8 mouse cellular contexts compared by ENCODE assay signal in genomic region chr10:63244746-63245145, GRCm38 (mm10). TPM values are rescaled to one million over a fixed set of nuclear protein-coding genes. Genes with fewer than 3 reads are reported as not detected.
DNase-seq lines count a peak whose midpoint lies in the region; ATAC-seq and TF ChIP-seq lines count a peak whose summit lies in the region.

No protein-coding gene starts in this region.

- CTCF ChIA-PET in Patski (lab: Charles Lee) = interaction anchor here (1.0 to 2.1 kb wide), 5 partner anchors 9 to 88 kb away, joined by 3 to 7 read pairs (median 4); no protein-coding TSS in a partner anchor

- WGBS in intestine, embryonic 15.5 days = 10% methylated on average over 5 of the region's 5 CpGs
- WGBS in lung, adult 2 months = 16% methylated on average over 5 of the region's 5 CpGs

- no peak for ATAC-seq in Patski
- peak; percentile 40; the same call in 1 of the 2 replicates for ATAC-seq in erythroid progenitor cell, adult 5-6 weeks (replicated peaks; ENCODE audit: low FRiP score, poor library complexity, severe bottlenecking)
- no peak for ATAC-seq in intestine, embryonic 15.5 days

- in situ Hi-C loops in Patski (cut with MboI; ENCODE audit: low pct_unique_long_range_greater_than_20kb) = no loop called here

- H3K27ac ChIP-seq in intestine, embryonic 15.5 days = no peak overlapping the region

- H3K9me3 ChIP-seq in intestine, embryonic 15.5 days = no peaks in the 10 kb centered on the region

- POLR2A ChIA-PET in Patski (lab: Charles Lee) = interaction anchor here (0.6 kb wide), 1 partner anchor 592 kb away, joined by 5 read pairs; no protein-coding TSS in a partner anchor

- H3K4me3 ChIP-seq in intestine, embryonic 15.5 days (replicated peaks) = peak overlapping the region; percentile 81
- H3K4me3 ChIP-seq in lung, adult 2 months (replicated peaks; ENCODE audit: extremely low read depth, low read depth, low read length) = peak overlapping the region; percentile 94

- H3K4me2 ChIP-seq in intestine, embryonic 15.5 days (replicated peaks) = peak overlapping the region; percentile 53

- H3K4me1 ChIP-seq in intestine, embryonic 15.5 days (replicated peaks) = 0 out of 2 replicates have a peak, but pooled peaks cover 4% of the 10 kb centered on the region
- H3K4me1 ChIP-seq in lung, adult 2 months (ENCODE audit: control insufficient read depth, insufficient read depth, low read length) = peaks cover 12% of the 10 kb centered on the region

- TF ChIP-seq CTCF in Patski (IDR thresholded peaks at IDR 0.05) = peak; percentile 75
- TF ChIP-seq CTCF in lung, adult 2 months (IDR thresholded peaks at IDR 0.05; ENCODE audit: insufficient read depth, low read length) = peak; percentile 40; the same call in 1 of the 2 replicates

- TF ChIP-seq POLR2A in lung, adult 2 months (IDR thresholded peaks at IDR 0.05; ENCODE audit: borderline replicate concordance, extremely low read depth, low read depth, low read length) = no peak

- H3K27me3 ChIP-seq in Patski = no peaks in the 10 kb centered on the region
- no peaks in the 10 kb centered on the region for H3K27me3 ChIP-seq in intestine, embryonic 15.5 days (replicated peaks)

- DNase-seq in adrenal gland, postnatal 14 days = peak; percentile 72
- no peak for DNase-seq in adrenal gland, postnatal 4 days (ENCODE audit: low spot score in 2 of 2)
- DNase-seq in Patski (ENCODE audit: low read depth, low spot score) = no peak
- no peak for DNase-seq in lung, adult 2 months
- DNase-seq in retina, postnatal 1 day = peak; percentile 52
- DNase-seq in layer of hippocampus, adult 11-12 months (ENCODE audit: low spot score) = no peak

- H3K36me3 ChIP-seq in intestine, embryonic 15.5 days = no peaks in the 10 kb centered on the region

- H3K9ac ChIP-seq in intestine, embryonic 15.5 days = peak overlapping the region; percentile 87; the same call in 1 of the 2 replicates

RNA-seq across cellular contexts. Expression of gene Herc4, which starts 1.1 kb away (rescaled TPM):
- 114 and 129 TPM in 2 replicates for total RNA-seq in adrenal gland, postnatal 14 days (2021)
- 10 to 100 TPM; 92.3 to 93.1 TPM for total RNA-seq in adrenal gland, postnatal 4 days (2021)
- 38.6 TPM for polyA plus RNA-seq in Patski (2021)
- total RNA-seq in erythroid progenitor cell, adult 5-6 weeks (2015; ENCODE audit: low replicate concordance) = 106 and 130 TPM in 2 replicates
- total RNA-seq in erythroid progenitor cell, adult 5-6 weeks (2017; ENCODE audit: low replicate concordance) = 96.5 and 100 TPM in 2 replicates
- polyA plus RNA-seq in intestine, embryonic 15.5 days (2015; fragmentation: Nextera tagmentation; extraction: Ambion mirVana) = 30.2 and 33.3 TPM in 2 replicates
- polyA plus RNA-seq in lung, adult 2 months (2012; rRNA removed) = 11.3 and 16.6 TPM in 2 replicates

RNA-seq across cellular contexts. Expression of gene Mypn, which starts 41.0 kb away (rescaled TPM):
- total RNA-seq in adrenal gland, postnatal 14 days (2021) = 0.56 and 0.59 TPM in 2 replicates
- 1 to 10 TPM; 1.9 to 5.7 TPM for total RNA-seq in adrenal gland, postnatal 4 days (2021)
- polyA plus RNA-seq in Patski (2021) = not detected
- total RNA-seq in erythroid progenitor cell, adult 5-6 weeks (2015; ENCODE audit: low replicate concordance) = 1.1 TPM in 1 of 2 replicates, not detected in the other
- total RNA-seq in erythroid progenitor cell, adult 5-6 weeks (2017; ENCODE audit: low replicate concordance) = 1.1 TPM in 1 of 2 replicates, not detected in the other
- 0.04 and 0.08 TPM in 2 replicates for polyA plus RNA-seq in intestine, embryonic 15.5 days (2015; fragmentation: Nextera tagmentation; extraction: Ambion mirVana)
- polyA plus RNA-seq in lung, adult 2 months (2012; rRNA removed) = 0.63 and 2.6 TPM in 2 replicates

Comparison
In these comparisons a context has a peak if more than half of its experiments do, and no peak if none do; other contexts are left out.
1. DNase-seq: peak in adrenal gland, postnatal 14 days (single experiment) and retina, postnatal 1 day (single experiment); none in adrenal gland, postnatal 4 days (0 of 2), Patski (single experiment), lung, adult 2 months (single experiment) and layer of hippocampus, adult 11-12 months (single experiment).